Mouse (Mus musculus) G1E (cell line): Measurements from ENCODE around the gene Lhfpl4.

Experiments
- CTCF ChIP-seq: IDR thresholded peaks from 2 replicates; pipeline ENCODE4 v1.5.1; 2012; ENCODE audit warnings: low read depth, low read length, inconsistent platforms, mixed read lengths
- GATA1 ChIP-seq: IDR thresholded peaks from 2 replicates; pipeline ENCODE4 v1.6.1; 2012; ENCODE audit warnings: borderline replicate concordance, low read length, inconsistent platforms, mixed read lengths
- POLR2AphosphoS5 ChIP-seq: IDR thresholded peaks from 2 replicates; pipeline ENCODE4 v1.6.1; 2012; ENCODE audit warnings: low read depth, low read length, inconsistent platforms; ENCODE audit not compliant: insufficient replicate concordance
- TAL1 ChIP-seq: conservative IDR thresholded peaks from 2 replicates; pipeline ENCODE4 v1.6.1; 2012; ENCODE audit warnings: low read depth, low read length, inconsistent platforms, mixed read lengths

DNA sequence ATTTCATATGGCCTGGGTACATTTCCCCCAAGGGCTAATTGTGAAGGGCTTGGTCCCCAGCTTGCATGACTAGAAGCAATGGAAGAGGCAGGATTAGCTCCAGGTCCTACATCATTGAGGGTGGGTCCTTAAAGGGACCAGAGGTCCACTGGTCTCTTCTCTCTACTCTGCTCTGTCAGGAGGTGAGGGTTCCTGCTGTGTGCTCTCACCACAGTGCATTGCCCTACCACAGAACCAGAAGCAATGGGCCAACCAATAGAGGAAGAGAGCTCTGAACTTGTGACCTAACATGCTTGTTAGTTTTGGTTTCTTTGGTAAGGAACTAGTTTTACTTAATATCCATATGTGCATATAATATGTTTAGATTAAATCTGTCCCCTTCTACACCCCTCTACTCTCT, 31.5 kb upstream of the Lhfpl4 start:
- no peak for TF ChIP-seq CTCF
- TF ChIP-seq GATA1, result no peak
- TF ChIP-seq POLR2AphosphoS5, result no peak
- no peak for TF ChIP-seq TAL1
